Mouse (Mus musculus) lung, postnatal 10 days (tissue): ENCODE data around the gene Smarcc1.

Experiments used
- DNase-seq: peaks from one replicate; pipeline ENCODE4 v3.0.0; 2021

Smarcc1 gene

DNA sequence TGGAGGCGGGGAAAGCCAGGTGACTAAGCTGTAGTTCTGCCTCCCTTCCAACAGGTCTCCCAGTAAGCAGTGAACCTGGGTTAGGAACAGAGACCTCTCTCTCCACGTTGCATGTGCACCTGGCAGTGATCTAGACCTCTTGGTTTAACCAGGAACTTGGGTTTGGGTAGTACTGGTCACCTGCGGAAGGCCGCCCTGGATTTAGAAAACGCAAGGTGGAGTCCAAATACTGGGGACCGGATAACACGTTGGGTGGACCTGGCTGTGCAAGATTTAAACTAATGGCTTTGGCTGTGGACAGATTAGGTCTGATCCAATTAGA, 127.0 kb downstream of the Smarcc1 start:
- DNase-seq: no peak

DNA sequence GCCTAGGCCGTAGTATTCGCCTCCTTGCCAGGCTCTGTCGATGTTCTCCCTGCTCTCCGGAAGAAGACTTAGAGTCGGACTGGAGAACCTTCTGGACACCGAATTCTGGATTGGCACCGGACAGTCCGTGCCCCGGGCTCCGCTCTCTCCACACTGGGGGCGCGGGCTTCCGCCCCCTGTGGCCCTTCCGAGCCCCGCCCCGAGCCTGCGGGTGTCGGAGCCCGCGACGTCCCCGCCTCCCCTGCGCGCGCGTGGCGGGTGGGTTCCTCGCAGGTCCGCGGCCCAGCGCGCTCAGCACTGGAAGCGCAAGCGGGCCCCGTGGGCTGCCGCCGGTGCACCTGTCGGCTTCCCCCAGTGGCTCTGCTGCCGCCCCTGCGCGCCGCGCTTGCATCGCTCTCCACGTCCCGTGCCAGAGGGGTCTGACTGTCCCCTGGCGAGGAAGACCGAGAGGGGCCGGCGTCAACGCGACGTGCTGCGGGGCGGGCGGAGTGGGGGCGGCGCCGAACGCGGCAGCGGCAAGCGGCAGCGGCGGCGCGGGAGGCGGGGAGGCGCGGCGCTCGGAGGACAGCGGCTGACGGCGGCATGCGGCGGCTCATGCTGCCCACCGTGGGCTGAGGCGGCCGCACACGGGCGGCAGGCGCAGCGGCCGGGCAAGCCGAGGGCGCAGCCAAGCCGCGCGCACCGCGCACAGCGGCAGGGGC, 127.5 kb downstream of the Smarcc1 start:
- peak; percentile 45 for DNase-seq

DNA sequence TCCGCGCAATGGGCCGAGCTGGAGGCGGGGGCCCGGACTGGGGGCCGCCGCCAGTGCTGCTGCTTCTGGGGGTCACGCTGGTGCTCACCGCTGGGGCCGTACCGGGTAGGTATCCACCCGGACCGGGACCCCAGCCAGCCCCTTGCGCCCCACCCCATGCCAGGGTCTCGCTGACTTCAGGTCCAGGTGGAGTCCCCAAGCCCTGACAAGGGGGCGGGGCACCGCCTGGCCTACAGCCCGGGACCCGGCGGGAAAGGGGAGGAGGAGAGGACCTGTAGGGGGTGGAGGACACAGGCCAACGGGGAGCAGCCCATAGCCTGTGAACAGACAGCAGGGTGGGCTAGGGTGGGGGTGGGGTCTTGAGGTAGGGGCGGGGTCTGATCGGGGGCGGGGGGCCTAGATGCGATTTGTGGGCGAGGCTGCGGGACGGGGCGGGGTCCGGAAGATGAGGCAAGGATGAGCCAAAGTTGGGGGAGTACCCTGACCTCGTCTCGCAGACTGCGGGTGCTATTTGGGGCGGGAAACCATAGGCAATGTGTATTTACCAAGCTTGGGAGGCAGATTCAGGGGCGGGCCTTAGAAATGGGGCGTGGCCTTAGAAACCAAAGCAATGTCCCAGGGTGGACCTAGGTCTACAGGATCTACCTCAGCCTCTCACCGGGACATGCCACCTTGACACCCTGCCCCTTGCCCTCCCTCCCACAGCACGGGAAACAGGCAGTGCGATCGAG, 128.2 kb downstream of the Smarcc1 start:
- DNase-seq: peak; percentile 63

DNA sequence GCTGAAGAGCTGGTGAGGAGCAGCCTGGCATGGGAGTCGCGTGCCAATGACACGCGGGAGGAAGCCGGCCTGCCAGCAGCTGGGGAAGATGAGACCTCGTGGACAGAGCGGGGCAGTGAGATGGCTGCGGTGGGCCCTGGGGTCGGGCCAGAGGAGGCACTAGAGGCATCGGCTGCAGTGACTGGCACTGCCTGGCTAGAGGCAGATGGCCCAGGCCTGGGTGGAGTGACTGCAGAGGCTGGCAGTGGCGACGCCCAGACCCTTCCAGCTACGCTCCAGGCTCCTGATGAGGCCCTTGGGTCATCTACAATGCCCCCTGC, 128.8 kb downstream of the Smarcc1 start:
- no peak for DNase-seq

DNA sequence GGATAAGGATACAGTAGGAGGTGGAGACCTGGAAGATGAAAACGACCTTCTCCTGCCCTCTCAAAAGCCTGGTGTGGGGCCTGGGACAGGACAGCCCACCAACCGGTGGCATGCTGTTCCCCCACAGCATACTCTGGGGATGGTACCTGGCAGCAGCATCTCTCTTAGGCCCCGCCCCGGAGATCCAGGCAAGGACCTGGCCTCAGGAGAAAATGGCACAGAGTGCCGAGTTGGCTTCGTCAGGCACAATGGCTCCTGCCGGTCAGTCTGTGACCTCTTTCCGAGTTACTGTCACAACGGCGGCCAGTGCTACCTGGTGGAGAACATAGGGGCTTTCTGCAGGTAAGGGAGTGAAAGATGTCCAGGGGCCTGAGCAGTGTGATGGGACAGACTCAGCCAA, 129.5 kb downstream of the Smarcc1 start:
- DNase-seq: no peak

DNA sequence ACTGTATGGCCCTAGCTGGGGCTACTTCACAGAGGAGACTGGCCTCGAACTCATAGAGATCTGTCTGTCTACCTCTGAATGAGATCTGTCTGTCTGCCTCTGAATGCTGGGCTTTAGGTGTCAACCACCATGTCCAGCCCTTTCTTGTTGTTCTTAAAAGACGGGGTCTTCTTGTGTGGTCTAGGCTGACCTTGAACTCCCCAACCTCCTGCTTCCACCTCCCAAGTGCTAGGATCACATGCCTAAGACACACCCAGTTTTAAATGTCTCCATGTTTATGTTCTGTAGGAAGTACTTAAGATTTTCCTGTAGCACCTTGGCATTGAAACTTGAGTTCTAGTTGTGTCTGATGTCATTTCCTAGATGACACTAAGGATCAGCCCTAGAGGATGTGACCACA, 131.4 kb downstream of the Smarcc1 start:
- no peak for DNase-seq

DNA sequence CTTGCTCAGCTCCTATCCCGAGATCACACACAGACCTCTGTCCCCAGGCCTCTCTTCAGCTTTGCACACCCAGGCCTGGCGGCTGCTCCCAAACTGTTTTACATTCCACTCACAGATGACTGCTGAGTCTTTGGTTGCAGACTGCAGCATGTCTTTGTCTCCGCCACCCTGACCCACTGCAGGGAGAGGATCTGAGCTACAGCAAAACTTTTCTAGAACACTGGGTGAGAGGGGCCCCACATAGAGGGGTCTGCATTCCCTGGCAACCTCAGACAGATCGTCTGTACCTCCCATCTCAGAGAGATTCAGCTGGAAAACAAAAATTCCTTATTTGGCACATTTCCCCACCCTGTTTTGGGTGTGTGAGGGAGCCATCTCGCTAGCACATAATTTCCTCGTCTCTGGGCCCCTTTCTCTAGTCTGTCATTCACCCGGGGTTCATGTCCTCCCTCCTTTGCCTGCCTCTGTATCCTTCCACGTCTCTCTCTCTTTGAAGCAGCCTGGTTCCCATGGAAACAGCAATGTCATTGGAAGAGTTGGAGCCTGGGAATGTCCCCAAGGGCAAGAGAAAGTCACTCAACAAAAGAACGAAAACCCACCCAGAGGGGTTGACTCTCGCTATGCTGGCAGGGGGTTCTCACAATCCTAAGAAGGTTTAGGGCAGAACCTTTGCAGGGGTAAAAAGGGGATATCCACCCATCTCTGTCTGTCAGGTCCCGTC, 132.5 kb downstream of the Smarcc1 start:
- DNase-seq: peak; percentile 37

DNA sequence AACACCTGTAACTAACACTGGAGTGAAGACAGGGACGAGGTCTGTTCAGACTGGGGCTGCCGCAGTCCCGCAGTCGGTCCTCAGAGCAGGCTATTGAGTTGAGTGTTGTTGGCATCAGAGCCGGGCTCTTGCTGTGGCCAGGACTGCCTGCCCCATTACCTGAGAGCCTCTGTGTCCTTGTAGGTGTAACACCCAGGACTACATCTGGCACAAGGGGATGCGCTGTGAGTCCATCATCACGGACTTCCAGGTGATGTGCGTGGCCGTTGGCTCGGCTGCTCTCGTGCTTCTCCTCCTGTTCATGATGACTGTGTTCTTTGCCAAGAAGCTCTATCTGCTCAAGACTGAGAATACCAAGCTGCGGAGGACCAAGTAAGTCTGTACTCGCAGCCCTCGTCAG, 133.3 kb downstream of the Smarcc1 start:
- no peak for DNase-seq

DNA sequence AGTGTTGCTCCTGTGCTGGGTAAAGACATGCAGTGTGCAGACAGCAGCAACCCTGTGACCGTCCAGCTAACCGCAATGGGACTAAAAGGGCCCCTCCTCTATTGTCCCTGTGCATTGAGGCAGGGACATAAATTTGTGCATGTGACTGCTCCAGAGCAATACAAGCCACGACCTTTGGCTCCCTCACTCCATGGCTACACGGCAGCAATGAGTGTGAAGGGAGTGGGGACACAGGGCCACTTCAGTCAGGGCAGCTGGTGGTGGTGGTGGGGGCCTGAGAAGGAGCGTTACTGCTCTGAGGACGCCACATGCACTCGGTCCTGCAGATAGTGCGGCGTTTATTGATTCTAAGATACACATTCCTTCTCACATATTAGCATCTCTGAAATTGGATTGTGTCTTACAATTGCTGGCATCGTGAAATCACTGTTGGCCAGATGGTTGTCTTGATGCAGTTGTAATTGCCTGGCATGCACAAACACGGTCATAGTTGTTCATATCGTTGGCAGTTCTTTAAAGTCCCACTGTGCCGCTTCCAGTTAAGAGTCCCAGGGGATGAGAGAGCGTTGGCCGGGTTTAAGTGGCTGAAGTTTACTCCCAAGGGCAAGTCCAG, 138.0 kb downstream of the Smarcc1 start:
- DNase-seq: peak; percentile 7

DNA sequence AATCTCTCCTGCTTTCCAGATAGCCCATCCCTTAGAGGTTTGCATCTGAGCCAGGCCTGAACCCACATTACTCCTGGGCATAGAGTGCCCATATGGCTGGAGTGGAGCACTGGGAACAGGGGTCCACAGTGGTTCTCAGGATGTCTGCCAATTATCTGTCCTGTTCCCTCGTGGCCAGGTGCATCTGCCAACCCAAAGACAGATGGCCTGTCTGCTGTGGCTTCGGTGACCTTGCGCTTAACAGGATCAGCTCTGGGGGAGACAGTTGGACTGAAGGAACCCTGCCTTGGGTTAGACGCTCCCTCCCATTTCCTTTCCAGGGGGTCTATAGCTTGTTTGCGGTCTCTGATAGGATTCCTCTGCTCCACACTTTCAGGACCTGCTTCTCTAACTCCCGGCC, 141.1 kb downstream of the Smarcc1 start:
- no peak for DNase-seq

DNA sequence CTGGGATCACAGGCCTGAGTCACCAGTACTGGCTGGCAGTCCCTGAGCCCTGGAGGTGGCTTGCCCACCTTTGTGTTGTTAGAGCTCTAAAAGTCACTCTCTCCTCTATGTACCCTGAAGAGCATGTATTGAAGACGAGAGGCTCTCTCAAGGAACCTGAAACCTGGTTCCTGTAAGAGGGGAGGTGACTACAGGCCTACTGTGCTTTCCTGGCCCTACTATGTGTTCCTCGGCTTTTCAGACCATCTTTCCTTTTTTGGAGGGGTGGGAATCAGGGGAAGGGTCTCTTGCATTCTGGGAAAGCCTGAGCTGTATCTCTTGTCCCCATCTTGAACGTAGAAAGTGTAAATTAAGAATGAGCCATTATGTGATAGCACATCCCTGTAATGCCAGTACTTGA, 141.6 kb downstream of the Smarcc1 start:
- DNase-seq: no peak

DNA sequence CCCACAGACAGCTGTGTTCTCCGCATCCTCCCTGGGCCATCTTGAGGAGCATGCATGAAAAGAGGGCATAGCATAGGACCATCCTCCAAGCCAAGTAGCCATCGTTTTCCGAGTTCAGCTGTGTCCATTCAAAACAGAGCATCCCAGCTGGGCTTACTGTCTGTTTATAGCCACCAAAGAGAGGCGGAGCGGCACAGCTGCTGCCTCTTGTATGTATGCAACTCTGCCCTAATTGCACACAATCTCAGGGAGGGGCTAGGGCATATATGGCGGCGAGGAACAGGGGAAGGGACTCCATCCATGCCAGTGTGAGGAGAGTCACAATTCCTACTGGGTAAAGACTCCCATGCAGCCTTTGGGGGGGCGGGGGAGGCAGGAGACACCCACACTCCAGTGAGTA, 145.7 kb downstream of the Smarcc1 start:
- no peak for DNase-seq

DNA sequence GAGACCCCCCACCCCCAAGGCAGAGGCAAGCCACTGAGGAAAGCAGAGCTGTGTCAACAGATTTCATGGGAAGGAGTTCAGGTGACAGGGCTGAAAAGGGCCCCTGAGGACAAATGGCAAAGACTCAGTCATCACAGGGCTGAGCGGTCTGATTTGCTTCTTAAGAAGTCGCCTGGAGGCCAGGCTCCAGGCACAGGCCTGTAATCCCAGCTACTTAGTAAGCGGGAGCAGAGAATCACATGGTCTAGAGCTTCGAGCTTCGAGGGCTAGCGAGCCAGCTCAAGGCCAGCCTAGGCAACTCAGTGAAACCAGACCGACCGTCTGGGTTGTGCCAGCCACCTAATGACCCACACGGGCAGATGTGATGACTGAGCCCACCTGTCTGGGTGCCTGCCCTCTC, 147.5 kb downstream of the Smarcc1 start:
- no peak for DNase-seq

DNA sequence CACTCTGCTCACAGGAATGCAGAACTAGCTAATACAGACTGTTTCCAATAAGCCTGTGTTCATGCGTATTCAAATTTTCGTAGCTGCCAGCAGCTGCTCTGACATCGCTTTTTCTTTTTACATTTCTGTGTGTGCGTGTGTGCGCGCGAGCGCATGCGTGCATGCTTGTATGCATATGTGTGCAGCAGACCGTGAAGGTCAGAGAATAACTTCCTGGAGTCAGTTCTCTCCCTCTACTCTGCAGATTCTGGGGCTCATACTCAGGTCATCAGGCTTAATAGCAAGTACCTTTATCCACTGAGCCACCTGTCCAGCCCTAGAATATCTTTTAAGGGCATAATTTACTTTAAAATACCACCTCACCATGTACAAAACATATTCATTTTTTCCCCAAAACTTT, 150.9 kb downstream of the Smarcc1 start:
- DNase-seq: no peak

DNA sequence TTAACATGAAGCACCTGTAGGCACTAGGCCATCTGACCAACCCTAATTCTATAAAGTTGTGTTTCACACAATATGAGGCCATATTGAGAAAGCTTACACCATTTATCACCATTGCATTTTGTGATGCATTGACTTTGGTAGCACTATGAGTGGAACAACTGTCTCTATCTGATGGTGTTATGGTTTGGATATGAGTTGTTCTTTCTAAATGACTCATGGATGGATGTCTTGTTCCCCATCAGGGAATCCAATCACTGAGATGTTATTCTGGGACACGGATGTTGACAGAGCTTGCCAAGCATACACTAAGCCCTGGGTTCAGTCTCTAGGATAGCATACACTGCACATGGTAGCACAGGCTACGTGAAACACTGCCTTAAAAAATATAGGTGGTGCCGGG, 154.8 kb downstream of the Smarcc1 start:
- no peak for DNase-seq

DNA sequence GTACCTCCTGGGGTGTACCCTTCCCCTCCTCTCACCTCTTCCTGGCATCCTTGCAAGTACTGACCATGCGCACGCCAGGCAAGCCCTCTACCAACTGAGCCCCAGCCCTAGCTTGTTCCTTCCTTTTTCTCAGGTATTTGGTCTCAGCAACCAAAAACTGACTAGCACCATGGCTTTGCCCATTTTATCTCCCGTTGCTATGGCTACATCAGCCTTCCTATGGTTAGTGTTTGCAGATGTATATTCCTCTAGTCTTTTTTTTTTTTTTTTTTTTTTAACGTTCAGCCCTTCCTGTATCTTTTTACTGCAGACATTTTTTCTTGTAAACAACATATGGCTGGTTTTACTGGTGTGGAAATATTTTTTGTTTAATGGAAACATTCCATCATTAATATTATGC, 156.0 kb downstream of the Smarcc1 start:
- no peak for DNase-seq

DNA sequence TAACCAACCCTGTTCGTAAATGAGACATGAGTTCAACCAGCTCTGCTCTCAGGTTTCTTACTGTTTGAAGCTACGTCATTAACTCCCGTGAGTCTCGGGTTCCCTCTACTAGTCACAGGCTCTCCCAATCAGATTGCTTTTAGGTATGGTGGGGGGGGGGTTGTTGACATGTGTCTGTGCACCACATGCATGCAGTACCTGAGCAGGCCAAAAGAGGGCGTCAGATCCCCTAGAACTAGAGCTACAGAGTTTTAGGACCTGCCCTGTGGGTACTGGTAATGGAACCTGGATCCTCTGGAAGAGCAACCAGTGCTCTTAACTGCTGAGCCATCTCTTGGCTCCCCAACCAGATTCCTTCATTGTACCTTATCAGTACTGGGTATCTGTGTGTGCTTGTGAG, 158.4 kb downstream of the Smarcc1 start:
- DNase-seq: no peak

DNA sequence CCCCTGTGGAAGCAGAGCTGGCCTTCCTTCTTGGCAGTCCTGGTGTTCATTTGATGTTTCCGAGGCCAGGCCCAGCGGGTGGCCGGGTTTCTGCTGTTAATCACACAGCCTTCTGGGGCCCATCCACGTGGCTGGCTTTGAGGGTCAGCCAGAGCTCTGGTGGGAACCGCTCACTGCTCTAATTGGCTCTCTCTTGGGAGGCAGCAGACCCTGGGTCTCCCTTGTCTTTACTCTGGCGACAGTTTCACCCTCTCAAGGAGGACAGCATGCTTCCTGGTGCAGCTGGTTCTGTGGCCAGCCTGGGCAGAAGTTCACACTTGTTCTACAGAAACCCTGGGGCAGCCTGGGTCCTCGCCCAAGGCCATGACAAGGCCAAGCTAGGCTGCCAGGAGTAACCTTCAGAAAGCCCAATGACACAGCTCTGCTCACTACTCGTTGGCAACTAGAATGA, 159.9 kb downstream of the Smarcc1 start:
- no peak for DNase-seq

DNA sequence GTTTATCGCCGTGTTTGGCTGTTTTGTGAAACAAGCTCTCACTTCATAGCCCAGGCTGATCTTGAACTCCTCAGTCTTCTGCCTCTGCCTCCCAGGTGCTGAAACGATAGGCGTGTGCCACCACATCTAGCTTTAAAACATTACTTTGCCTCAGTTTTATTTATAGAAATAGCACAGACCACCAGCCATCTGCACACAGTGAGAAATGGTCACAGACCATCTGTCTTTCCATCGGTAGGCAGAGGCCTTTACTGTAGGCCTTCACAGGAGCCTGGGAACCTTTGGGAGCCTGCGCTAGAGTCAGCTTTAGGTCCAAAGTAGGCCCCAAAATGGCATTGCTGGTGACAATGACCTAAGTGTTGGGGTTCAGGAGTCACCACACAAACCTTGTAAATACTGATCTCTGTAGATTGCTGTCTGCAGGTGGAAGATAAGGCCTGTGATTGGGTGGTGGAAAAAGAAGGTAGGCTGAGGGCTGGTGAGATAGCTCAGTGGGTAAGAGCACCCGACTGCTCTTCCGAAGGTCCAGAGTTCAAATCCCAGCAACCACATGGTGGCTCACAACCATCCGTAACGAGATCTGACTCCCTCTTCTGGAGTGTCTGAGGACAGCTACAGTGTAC, 166.7 kb downstream of the Smarcc1 start:
- no peak for DNase-seq

DNA sequence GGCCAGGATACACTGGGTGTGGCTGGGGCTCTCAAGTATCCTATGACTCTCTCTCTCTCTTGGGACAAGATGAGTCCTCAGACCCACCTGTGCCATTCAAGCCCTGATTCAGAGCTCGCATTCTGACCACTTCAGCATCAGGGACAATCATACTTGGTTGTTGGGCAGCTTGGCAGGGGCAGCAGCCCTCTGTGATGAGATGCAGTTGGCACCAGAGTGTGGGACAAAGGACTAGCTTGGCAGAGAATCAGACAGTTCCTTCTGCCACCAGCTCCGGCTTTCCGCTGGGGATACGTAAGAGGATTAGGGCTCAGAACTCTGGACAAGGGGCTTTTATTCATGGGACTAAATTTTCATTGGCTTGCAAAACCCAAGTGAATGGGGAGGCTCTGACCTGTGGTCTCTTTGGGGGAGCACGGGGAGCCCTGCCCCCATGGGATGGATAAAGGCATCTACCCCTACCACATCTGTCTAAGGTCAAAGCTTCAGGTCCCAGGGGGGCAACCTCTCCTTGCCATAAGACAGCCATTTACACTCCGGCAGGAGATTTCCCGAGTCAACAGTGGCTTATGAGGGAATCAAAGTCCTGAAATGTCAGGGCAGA, 169.9 kb downstream of the Smarcc1 start:
- no peak for DNase-seq
